In the genomic region with DNA sequence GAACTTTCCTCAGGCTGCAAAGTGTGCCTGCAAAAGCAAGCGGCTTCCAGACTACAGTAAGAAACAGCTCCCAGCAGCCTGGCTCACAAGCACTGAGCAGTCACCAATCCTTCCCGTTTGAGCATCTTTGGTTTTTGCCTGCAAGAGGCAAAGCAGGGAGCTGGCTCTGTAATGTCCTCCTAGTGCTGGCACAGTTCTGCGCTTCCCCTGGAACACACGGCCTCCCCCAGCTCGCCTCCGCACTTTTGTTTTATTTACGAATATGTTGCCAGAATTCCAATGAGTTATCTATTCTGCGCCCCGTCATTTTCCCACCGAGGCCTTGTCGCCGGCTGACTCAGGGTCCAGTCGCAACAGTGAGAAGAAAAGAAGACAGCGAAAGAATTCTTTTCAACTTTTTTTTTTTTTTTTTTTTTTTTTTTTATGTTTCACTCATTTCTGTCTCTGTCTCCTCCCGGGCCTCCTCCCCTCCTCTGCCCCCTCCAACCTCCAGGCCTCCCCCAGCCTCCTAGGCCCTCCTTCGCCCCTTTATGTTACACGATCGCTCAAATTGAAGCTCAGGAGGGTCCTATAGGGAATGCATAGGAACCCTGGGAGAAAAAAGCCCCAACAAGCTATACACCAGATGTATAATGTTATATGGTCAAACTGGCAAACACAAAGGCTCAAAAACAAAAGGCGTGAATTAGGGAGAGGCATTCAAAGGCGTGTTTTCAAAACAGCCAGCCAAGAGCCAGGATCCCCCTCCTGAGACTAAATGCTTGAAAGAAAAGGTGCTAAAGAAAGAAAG, we compare ENCODE assay signal across 10 mouse cellular contexts. TPM values are rescaled to one million over a fixed set of nuclear protein-coding genes. Genes with fewer than 3 reads are reported as not detected.
DNase-seq lines count a peak whose midpoint lies in the region; ATAC-seq lines count a peak whose summit lies in the region.
"Had no signal": no experiment of that assay in that cellular context is flagged by ENCODE, and none has a peak within 500 bp of the region (broad histone marks: within the 10 kb centered on the region; RNA-seq: fewer than 3 reads in every experiment).

No protein-coding gene starts in this region.

- peak overlapping the region; percentile 58 for H3K27ac ChIP-seq in intestine, embryonic 16.5 days (ENCODE audit: low read length)
- no peak overlapping the region for H3K27ac ChIP-seq in limb, embryonic 11.5 days (replicated peaks; ENCODE audit: low read depth, low read length)
- peak overlapping the region; percentile 4; the same call in 1 of the 2 replicates for H3K27ac ChIP-seq in midbrain, embryonic 16.5 days (ENCODE audit: low read length)

- 37% methylated on average over 20 of the region's 20 CpGs for WGBS in intestine, embryonic 16.5 days
- WGBS in limb, embryonic 11.5 days: 19% methylated on average over 19 of the region's 20 CpGs
- WGBS in midbrain, embryonic 16.5 days: 11% methylated on average over 20 of the region's 20 CpGs

- no peaks in the 10 kb centered on the region for H3K27me3 ChIP-seq in intestine, embryonic 16.5 days (replicated peaks; ENCODE audit: control insufficient read depth, insufficient read depth, low read length)
- no peaks in the 10 kb centered on the region for H3K27me3 ChIP-seq in limb, embryonic 11.5 days (ENCODE audit: control insufficient read depth, insufficient read depth, low read length)
- peaks cover 5% of the 10 kb centered on the region for H3K27me3 ChIP-seq in midbrain, embryonic 16.5 days (ENCODE audit: control insufficient read depth, insufficient read depth, low read depth, low read length)
- H3K27me3 ChIP-seq: Patski had no signal

- H3K4me3 ChIP-seq in intestine, embryonic 16.5 days (ENCODE audit: low read length): no peak overlapping the region
- H3K4me3 ChIP-seq in limb, embryonic 11.5 days (ENCODE audit: low read depth, low read length): no peak overlapping the region
- no peak overlapping the region for H3K4me3 ChIP-seq in midbrain, embryonic 16.5 days (ENCODE audit: low read depth, low read length)

- H3K36me3 ChIP-seq in intestine, embryonic 16.5 days (ENCODE audit: control insufficient read depth, insufficient read depth, low read length): no peaks in the 10 kb centered on the region
- no peaks in the 10 kb centered on the region for H3K36me3 ChIP-seq in limb, embryonic 11.5 days (ENCODE audit: control insufficient read depth, insufficient read depth, low read length)
- H3K36me3 ChIP-seq in midbrain, embryonic 16.5 days (ENCODE audit: control insufficient read depth, insufficient read depth, low read length): no peaks in the 10 kb centered on the region

- DNase-seq in urinary bladder, postnatal 14 days (ENCODE audit: low spot score): peak; percentile 33
- DNase-seq in urinary bladder, postnatal 25 days (ENCODE audit: low spot score): no peak
- peak; percentile 94 for DNase-seq in heart, adult 11 months
- DNase-seq in limb, embryonic 11.5 days (ENCODE audit: low spot score): no peak
- DNase-seq in spleen, postnatal 10 days (ENCODE audit: low spot score in 2 of 2): no peak

- peaks cover 7% of the 10 kb centered on the region for H3K4me1 ChIP-seq in intestine, embryonic 16.5 days (ENCODE audit: control insufficient read depth, insufficient read depth, low read length)
- H3K4me1 ChIP-seq in limb, embryonic 11.5 days (ENCODE audit: control insufficient read depth, insufficient read depth, low read length): peaks cover 15% of the 10 kb centered on the region
- peaks cover 2% of the 10 kb centered on the region; the same call in 1 of the 2 replicates for H3K4me1 ChIP-seq in midbrain, embryonic 16.5 days (ENCODE audit: control insufficient read depth, insufficient read depth, low read length)

- peak; percentile 23; the same call in 1 of the 2 replicates for ATAC-seq in intestine, embryonic 16.5 days
- ATAC-seq in limb, embryonic 11.5 days (ENCODE audit: insufficient number of reproducible peaks, low FRiP score, low TSS enrichment, low read depth): no peak
- peak; percentile 90 for ATAC-seq in midbrain, embryonic 16.5 days
- no peak for ATAC-seq in erythroblast, adult 5-6 weeks (replicated peaks; ENCODE audit: low FRiP score, poor library complexity, severe bottlenecking)
- ATAC-seq: Patski had no signal

- 0 out of 2 replicates have a peak overlapping the region, but pooled peaks have one; percentile 2 for H3K4me2 ChIP-seq in intestine, embryonic 16.5 days (ENCODE audit: low read depth, low read length)
- H3K4me2 ChIP-seq in limb, embryonic 11.5 days (ENCODE audit: low read depth, severe bottlenecking): peak overlapping the region; percentile 14; the same call in 1 of the 2 replicates
- H3K4me2 ChIP-seq in midbrain, embryonic 16.5 days (ENCODE audit: low read length): 0 out of 2 replicates have a peak overlapping the region, but pooled peaks have one; percentile 12

- H3K9ac ChIP-seq in intestine, embryonic 16.5 days (ENCODE audit: low read depth, low read length): peak overlapping the region; percentile 1; the same call in 1 of the 2 replicates
- no peak overlapping the region for H3K9ac ChIP-seq in limb, embryonic 11.5 days (ENCODE audit: low read length)
- H3K9ac ChIP-seq in midbrain, embryonic 16.5 days (ENCODE audit: low read depth, low read length): no peak overlapping the region

- H3K9me3 ChIP-seq in intestine, embryonic 16.5 days (ENCODE audit: control insufficient read depth, low read length): no peaks in the 10 kb centered on the region
- H3K9me3 ChIP-seq in limb, embryonic 11.5 days (ENCODE audit: control insufficient read depth, low read length): no peaks in the 10 kb centered on the region
- no peaks in the 10 kb centered on the region for H3K9me3 ChIP-seq in midbrain, embryonic 16.5 days (replicated peaks; ENCODE audit: control insufficient read depth, low read length, poor library complexity, severe bottlenecking)

RNA-seq across cellular contexts. Expression of gene Gm10295, which starts 32.3 kb away (rescaled TPM):
- polyA plus RNA-seq in intestine, embryonic 16.5 days (2015; fragmentation: Nextera tagmentation; extraction: Ambion mirVana): not detected in 2 replicates
- not detected in 2 replicates for polyA plus RNA-seq in limb, embryonic 11.5 days (2014; fragmentation: Nextera tagmentation; extraction: Ambion mirVana)
- not detected in 2 replicates for polyA plus RNA-seq in midbrain, embryonic 16.5 days (2015; fragmentation: Nextera tagmentation; extraction: Ambion mirVana)
- not detected in 2 replicates for total RNA-seq in erythroblast, adult 5-6 weeks (2015; ENCODE audit: low replicate concordance)
- 0.43 TPM in 1 of 2 replicates, not detected in the other for total RNA-seq in erythroblast, adult 5-6 weeks (2017; ENCODE audit: low replicate concordance)
- polyA plus RNA-seq: Patski; small intestine, adult 2 months had no signal

Comparison
In these comparisons a context has a peak if more than half of its experiments do, and no peak if none do; other contexts are left out.
1. DNase-seq: peak in urinary bladder, postnatal 14 days (single experiment) and heart, adult 11 months (single experiment); none in urinary bladder, postnatal 25 days (single experiment), limb, embryonic 11.5 days (single experiment) and spleen, postnatal 10 days (0 of 2).
2. ATAC-seq: peak in intestine, embryonic 16.5 days (single experiment) and midbrain, embryonic 16.5 days (single experiment); none in limb, embryonic 11.5 days (single experiment) and erythroblast, adult 5-6 weeks (single experiment).
3. Peak in every context shown above with its lines, with median percentiles within 50 percentile points of each other: H3K4me2 ChIP-seq.